Mouse (Mus musculus) forebrain, embryonic 14.5 days (tissue): ENCODE measurements around the gene Abcc12. TPM values are rescaled to one million over a fixed set of nuclear protein-coding genes. Genes with fewer than 3 reads are reported as not detected.

ENCODE experiments used
- ATAC-seq: fragments of 200-750 bp; cut with Nextera tagmentation; 2 replicates; pipeline ENCODE4 v1.8.0; 2017; ENCODE audit warnings: mild to moderate bottlenecking, moderate library complexity
- DNase-seq: peaks from one replicate; pipeline ENCODE4 v3.0.0-alpha.2; 2015; ENCODE audit warnings: low spot score
- H3K27ac ChIP-seq: fragments of 300-500 bp; sonication (generic); 2 replicates; pipeline ENCODE4 v1.5.1; 2014; ENCODE audit warnings: low read depth, mild to moderate bottlenecking, control low read depth, low read length, moderate library complexity
- H3K27me3 ChIP-seq: fragments of 300-500 bp; sonication (generic); replicated peaks from 2 replicates; pipeline ENCODE4 v1.6.1; 2014; ENCODE audit warnings: low read length, control low read depth, mixed read lengths; ENCODE audit not compliant: control insufficient read depth, insufficient read depth
- H3K36me3 ChIP-seq: fragments of 300-500 bp; sonication (generic); 2 replicates; pipeline ENCODE4 v1.6.1; 2014; ENCODE audit warnings: low read length, control low read depth; ENCODE audit not compliant: control insufficient read depth, insufficient read depth
- H3K4me1 ChIP-seq: fragments of 300-500 bp; sonication (generic); 2 replicates; pipeline ENCODE4 v1.6.1; 2014; ENCODE audit warnings: antibody characterized with exemption, low read length, control low read depth; ENCODE audit not compliant: control insufficient read depth, insufficient read depth
- H3K4me2 ChIP-seq: fragments of 300-500 bp; sonication (generic); 2 replicates; pipeline ENCODE4 v1.6.1; 2014; ENCODE audit warnings: mild to moderate bottlenecking, control low read depth, low read length
- H3K4me3 ChIP-seq: fragments of 300-500 bp; sonication (generic); 2 replicates; pipeline ENCODE4 v1.5.1; 2014; ENCODE audit warnings: low read depth, low read length, control low read depth
- H3K9ac ChIP-seq: fragments of 300-500 bp; sonication (generic); 2 replicates; pipeline ENCODE4 v1.6.1; 2014; ENCODE audit warnings: mild to moderate bottlenecking, low read length, control low read depth, moderate library complexity
- H3K9me3 ChIP-seq: fragments of 300-500 bp; sonication (generic); replicated peaks from 2 replicates; pipeline ENCODE4 v1.6.1; 2016; ENCODE audit warnings: low read length, control low read depth, mixed read lengths; ENCODE audit not compliant: control insufficient read depth
- WGBS: fragments of 180-500 bp; shearing (Covaris S2); extraction: QIAGEN DNeasy Blood & Tissue Kit; methylation state at CpG from one replicate; pipeline ENCODE4 v1.1.7; 2014; 5-methylcytosine and 5-hydroxymethylcytosine counted together
- polyA plus RNA-seq: library from polyadenylated mRNA; unstranded; fragments of >200 nt; fragmentation: Nextera tagmentation; extraction: Ambion mirVana; gene quantifications from 2 replicates; pipeline ENCODE4 v1.2.1, GENCODE M21; 2014

The Abcc12 gene
- polyA plus RNA-seq, 1 experiment from 2014 or later, result 0.19 TPM

DNA sequence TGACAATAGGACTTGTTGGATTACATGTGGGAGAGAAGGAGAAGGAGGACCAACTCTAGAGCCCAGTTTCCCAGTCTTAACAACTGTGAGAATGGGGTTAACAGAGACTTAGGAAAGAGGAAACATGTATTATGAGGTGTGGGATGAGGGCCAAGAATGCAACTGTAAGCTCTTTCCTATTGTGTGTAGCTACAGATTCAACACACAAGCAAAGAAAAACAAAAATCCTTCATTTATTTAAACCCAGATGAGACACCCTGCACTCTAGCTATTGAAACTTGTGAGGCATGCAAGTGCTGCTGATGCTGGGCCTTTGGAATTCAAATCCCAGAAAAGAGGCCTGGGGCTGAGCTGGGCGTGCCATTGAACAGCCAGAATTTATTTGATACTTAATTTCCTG, 18.7 kb downstream of the Abcc12 start:
- no peaks in the 10 kb centered on the region for H3K36me3 ChIP-seq
- no peak overlapping the region for H3K27ac ChIP-seq
- peaks cover 6% of the 10 kb centered on the region; the same call in 1 of the 2 replicates for H3K4me1 ChIP-seq
- DNase-seq (peak; percentile 59), ATAC-seq (peak; percentile 18; the same call in 1 of the 2 replicates)
- H3K9ac ChIP-seq, result no peak overlapping the region
- no peak overlapping the region for H3K4me2 ChIP-seq
- no peak overlapping the region for H3K4me3 ChIP-seq
- WGBS, result 17% methylated on average over 1 of the region's 1 CpGs
- no peaks in the 10 kb centered on the region for H3K9me3 ChIP-seq
- no peaks in the 10 kb centered on the region for H3K27me3 ChIP-seq

DNA sequence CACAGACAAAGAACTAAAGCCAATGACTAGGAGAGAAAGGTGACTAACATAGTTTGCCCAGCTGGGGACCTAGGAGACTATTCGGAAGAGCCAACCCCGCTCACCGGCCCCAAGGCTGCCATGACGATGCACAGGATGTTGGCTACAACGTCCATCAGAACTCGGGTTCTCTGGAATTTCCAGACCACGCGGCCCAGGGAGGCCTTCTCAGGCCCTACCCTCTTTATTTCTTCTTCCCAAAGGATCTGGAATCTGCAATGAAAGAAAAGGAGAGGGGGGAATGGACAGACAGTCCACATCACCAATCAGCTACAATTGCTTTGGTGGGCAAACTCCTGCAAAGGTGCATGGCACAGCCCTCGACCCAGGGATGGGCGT, 19.8 kb downstream of the Abcc12 start:
- no peak overlapping the region for H3K9ac ChIP-seq
- no peaks in the 10 kb centered on the region for H3K27me3 ChIP-seq
- no peak overlapping the region for H3K4me2 ChIP-seq
- no peak overlapping the region for H3K27ac ChIP-seq
- 93% methylated on average over 10 of the region's 10 CpGs for WGBS
- H3K4me1 ChIP-seq, result peaks cover 6% of the 10 kb centered on the region; the same call in 1 of the 2 replicates
- DNase-seq, result no peak
- no peak overlapping the region for H3K4me3 ChIP-seq
- H3K36me3 ChIP-seq, result no peaks in the 10 kb centered on the region
- ATAC-seq, result no peak
- H3K9me3 ChIP-seq, result no peaks in the 10 kb centered on the region

DNA sequence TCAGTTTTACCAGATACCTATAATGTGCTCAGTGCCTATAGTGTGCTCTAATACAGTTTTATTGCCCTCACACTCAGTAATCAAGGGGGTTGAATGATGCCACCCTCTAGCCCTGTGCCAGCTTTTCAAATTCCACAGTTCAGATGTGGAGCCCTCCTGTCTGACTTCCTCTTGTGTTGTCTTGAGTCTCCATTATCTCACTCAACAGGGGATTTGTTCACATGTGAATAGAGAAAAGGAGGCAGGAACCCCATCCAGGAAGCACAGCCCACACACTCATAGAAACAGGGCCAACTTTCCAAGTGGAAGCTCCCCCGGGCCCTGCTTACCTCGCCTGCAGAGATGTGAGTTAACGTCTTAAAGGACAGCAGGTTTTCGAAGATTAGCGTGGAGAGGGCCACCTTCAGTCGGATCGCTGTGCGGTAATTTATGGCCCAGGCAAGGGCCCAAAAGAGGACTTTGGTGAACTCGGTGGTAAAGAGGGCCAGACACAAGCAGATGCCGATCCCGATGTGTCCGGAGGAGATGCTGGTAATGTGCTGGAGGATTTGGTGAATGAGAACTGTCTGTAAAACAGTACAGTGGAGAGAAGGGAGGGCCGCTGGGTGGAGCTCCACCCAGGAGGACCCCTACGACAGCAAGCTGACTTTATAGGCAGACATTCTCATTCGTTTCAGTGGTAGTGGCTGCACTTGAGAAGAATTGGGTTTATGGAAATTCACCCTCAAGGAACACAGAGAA, 20.4 kb downstream of the Abcc12 start:
- Histone ChIP-seq H3K36me3 (no peaks in the 10 kb centered on the region), H3K4me3 (no peak overlapping the region), H3K27ac (no peak overlapping the region), H3K4me2 (no peak overlapping the region), H3K9me3 (no peaks in the 10 kb centered on the region), H3K9ac (no peak overlapping the region), H3K4me1 (peaks cover 6% of the 10 kb centered on the region; the same call in 1 of the 2 replicates), H3K27me3 (no peaks in the 10 kb centered on the region)
- ATAC-seq (no peak), DNase-seq (no peak)
- 86% methylated on average over 15 of the region's 15 CpGs for WGBS

DNA sequence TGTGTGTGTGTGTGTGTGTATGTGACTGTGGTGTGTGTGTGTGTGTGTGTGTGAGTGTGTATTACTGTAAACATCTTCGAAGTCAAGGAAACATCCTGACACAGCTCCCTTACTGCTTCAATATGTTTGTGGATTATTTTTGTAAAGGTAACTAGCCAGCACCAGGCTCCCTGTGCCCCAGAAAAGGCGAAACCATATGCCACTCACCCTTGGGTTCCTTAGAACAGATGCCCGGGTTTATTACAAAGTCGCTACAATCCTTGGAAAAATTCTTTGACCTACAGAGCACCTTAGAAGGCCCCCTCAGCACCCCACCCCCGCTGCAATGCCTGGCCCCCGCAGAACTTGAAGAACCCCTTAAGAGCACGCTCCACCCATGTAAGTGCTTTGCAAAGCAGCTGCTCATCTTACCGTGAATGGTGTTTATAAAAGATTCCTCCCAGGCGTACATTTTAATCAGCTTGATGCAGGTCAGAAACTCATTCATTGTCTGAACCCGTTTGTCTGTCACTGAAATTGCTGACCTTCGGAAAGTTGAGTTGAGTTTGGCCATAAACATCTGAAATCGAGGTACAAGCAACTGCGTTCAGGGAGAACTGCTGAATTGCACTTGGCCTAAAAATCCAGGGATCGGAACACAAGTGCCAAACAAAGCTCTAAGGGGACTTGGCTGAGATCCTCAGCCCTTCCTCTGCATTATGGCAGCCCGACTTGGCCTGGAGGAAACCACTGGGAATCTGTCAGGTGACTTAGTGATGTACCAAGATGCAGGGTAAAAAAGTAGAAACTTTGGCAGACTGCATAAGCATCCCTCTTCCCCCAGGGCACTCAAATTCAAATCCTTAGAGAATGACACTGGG, 23.1 kb downstream of the Abcc12 start:
- Histone ChIP-seq H3K36me3 (no peaks in the 10 kb centered on the region), H3K4me2 (no peak overlapping the region), H3K4me1 (peaks cover 6% of the 10 kb centered on the region; the same call in 1 of the 2 replicates), H3K27ac (no peak overlapping the region), H3K9me3 (no peaks in the 10 kb centered on the region), H3K27me3 (no peaks in the 10 kb centered on the region), H3K9ac (no peak overlapping the region), H3K4me3 (no peak overlapping the region)
- 75% methylated on average over 15 of the region's 15 CpGs for WGBS
- ATAC-seq, result no peak
- no peak for DNase-seq

DNA sequence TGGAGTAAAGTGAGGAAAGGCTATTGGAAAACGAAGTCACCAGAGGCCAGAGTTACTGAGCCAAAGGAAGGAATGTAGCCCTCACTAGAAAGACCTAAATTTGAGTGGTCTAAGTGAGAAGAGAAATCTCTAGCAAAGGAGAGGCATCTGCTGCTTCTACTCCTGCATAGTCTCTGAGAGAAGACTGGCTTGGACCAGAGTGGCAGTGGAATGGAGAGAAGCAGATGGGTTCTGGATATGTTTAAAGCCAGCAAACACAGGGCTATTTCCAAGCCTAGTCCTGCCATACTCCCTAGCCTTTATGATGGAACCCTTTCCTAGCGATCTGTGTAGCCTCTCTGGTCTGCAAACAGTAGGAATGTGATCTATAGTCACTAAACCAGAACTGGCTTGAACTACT, 24.9 kb downstream of the Abcc12 start:
- Histone ChIP-seq H3K27ac (no peak overlapping the region), H3K4me3 (no peak overlapping the region), H3K4me2 (no peak overlapping the region), H3K27me3 (no peaks in the 10 kb centered on the region), H3K9ac (no peak overlapping the region), H3K4me1 (no peaks in the 10 kb centered on the region), H3K36me3 (no peaks in the 10 kb centered on the region), H3K9me3 (no peaks in the 10 kb centered on the region)
- 87% methylated on average over 2 of the region's 2 CpGs for WGBS
- DNase-seq (no peak), ATAC-seq (no peak)

DNA sequence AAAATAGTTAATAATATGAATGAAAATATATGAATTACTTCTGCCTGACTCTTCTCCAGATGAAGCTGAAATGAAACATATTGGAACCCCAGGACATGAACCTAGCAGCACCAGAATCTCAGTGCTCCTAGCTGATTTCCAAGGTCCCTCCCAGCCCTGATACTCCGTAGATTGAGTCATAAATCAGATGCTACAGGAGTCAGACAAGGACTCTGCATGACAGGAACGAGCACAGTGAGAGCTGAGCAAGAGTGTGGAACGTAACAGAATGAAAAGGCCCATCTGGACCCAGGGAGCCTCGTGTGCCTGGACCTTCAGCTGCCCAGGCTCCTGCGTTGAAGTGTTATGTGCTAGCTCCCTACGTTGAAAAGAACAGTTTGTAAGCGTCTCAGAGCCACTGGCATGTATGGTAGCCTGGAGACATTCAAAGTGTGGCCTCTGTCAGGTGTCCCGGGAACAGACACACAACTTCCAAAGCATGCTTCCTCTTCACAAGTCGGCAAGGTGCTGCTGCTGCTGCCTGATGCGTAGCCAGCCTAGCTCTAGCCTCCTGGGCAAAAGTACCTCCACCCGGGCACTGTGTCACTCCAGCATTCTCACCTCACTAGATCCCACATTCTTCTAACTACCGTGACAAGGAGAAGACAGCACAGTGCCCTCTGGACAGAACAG, 26.1 kb downstream of the Abcc12 start:
- Histone ChIP-seq H3K4me1 (no peaks in the 10 kb centered on the region), H3K4me2 (no peak overlapping the region), H3K4me3 (no peak overlapping the region), H3K9ac (no peak overlapping the region), H3K36me3 (no peaks in the 10 kb centered on the region), H3K27me3 (no peaks in the 10 kb centered on the region), H3K9me3 (no peaks in the 10 kb centered on the region), H3K27ac (no peak overlapping the region)
- DNase-seq (no peak), ATAC-seq (no peak)
- WGBS, result 89% methylated on average over 12 of the region's 12 CpGs

DNA sequence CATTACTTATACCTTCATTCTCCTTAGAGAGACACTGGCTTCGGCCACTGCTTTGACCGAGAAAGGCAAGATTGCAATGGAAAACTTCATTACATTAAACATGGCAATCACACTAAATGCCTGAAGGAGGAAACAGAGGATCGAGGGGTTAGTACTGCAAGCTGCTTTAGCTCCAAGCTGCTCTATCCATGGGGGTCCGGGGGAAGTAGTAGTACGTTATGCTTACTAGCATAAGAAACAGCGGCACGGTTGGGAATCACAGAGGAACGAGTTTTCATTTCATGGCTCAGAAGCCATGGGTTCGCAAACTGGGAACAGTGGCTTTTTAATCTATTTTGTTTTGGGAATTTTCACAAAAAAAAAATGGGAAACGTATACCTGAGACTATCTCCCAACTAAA, 30.0 kb downstream of the Abcc12 start:
- Histone ChIP-seq H3K36me3 (no peaks in the 10 kb centered on the region), H3K9ac (no peak overlapping the region), H3K4me3 (no peak overlapping the region), H3K4me2 (no peak overlapping the region), H3K4me1 (no peaks in the 10 kb centered on the region), H3K9me3 (no peaks in the 10 kb centered on the region), H3K27me3 (no peaks in the 10 kb centered on the region), H3K27ac (no peak overlapping the region)
- WGBS, result 90% methylated on average over 10 of the region's 10 CpGs
- ATAC-seq (no peak), DNase-seq (no peak)

DNA sequence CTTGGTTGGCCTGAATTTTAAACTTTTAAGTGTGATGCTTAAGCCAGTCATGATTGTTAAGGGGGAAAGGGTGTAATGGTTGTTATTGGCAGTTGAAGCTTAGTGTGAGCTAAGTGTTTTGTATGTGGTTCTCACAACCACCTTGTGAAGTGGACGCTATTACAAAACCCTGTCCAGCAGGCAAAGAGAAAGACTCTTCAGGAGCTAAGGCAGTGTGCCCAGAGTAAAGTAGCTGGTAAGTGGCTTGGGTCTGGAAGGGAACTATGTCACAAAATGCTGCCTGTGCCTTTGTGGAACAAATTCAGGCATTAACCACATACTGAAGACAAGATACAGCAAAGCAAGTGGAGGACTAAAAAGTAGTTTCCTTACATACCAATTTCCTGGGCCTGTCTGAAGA, 34.5 kb downstream of the Abcc12 start:
- Histone ChIP-seq H3K9me3 (no peaks in the 10 kb centered on the region), H3K4me1 (no peaks in the 10 kb centered on the region), H3K27ac (no peak overlapping the region), H3K4me2 (no peak overlapping the region), H3K27me3 (no peaks in the 10 kb centered on the region), H3K9ac (no peak overlapping the region), H3K36me3 (no peaks in the 10 kb centered on the region), H3K4me3 (no peak overlapping the region)
- no peak for ATAC-seq
- WGBS, result 89% methylated on average over 1 of the region's 1 CpGs
- DNase-seq, result no peak
